Mouse (Mus musculus) kidney, postnatal 4 days (tissue): ENCODE results near the gene Tomm20.
"Not testable (repeated sequence)": the region's sequence is repeated elsewhere in the genome, so short reads cannot be mapped to it uniquely, and the experiment has no call there.

Experiments
- DNase-seq, 2 experiments: peaks; one replicate each; pipeline ENCODE4 v3.0.0; 2021; ENCODE audit warnings: mixed read lengths in 2 of 2

The Tomm20 gene

DNA sequence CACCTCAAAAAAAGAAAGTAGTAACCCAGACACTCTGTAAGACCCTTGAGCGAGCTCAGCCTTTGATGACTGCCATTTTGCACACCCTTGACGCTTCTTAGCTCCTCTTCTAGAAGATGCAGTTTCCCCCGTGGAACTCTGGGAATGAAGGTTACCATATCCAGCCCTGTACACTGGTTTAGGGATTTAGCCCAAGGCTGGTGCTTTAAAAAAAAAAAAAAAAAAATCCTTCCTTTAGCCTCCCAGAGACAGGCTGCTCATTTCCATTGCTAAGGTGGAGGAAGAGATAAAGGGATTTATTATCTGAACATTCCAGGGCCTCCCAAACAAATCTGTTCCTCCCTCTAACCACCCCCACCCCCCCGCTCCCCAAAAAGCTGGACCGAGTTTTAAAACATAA, 61.9 kb downstream of the Tomm20 start:
- no peak for DNase-seq

DNA sequence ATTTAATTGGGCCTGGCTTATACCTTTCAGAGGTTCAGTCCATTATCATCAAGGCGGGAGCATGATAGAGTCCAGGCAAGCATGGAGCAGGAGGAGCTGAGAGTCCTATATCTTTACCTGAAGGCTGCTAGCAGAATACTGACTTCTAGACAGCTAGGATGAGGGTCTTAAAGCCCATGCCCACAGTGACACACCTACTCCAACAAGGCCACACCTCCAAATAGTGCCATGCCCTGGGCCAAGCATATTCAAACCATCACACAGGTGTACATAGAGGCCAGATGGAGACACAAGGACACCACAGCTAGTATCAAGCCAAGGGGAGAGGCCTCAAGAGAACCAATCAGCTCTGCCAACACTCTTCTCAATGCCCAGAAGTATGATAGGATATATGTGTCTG, 63.1 kb downstream of the Tomm20 start:
- DNase-seq = not testable (repeated sequence)

DNA sequence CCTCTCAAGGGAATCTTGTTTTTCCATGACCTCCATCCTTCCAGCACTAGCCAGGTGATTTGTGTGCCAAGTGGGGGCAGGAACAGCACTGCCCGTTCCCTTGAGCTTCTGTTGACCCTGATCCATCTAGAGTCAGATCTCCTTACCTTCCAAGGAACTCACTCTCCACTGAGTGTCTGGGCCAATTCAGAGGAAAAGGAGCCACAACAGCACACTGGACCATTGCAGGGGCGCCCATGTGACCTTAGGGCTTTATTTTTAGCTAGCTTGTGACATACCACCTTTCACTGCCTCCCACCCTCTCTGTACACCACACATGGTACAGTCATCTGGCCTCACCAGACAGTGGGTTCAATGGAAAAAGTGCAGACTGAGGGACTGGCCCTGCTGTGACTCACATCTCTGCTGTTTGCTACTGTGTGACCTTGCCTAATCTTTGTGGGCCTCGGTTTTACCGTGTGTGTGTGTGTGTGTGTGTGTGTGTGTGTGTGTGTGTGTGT, 64.0 kb downstream of the Tomm20 start:
- DNase-seq = no peak
